Mouse (Mus musculus) kidney, postnatal 10 days (tissue): ENCODE data around the gene Rpl5.
A peak's percentile ranks its signal among the peaks of the same experiment; 100 is the strongest.

ENCODE experiments used
- DNase-seq: peaks from one replicate; pipeline ENCODE4 v3.0.0; 2021; ENCODE audit warnings: mixed read lengths

Rpl5 gene

GRCm38 (mm10) chr5:107900206-107901013 lies at the start of gene Rpl5:
Rpl5 (plus strand) TSS chr5:107900502.
- peak; percentile 97 for DNase-seq

- peak; percentile 73 for DNase-seq
These were observed 46.5 kb upstream of the Rpl5 start for GRCm38 (mm10) chr5:107853807-107854206.

- no peak for DNase-seq
These were observed 45.7 kb upstream of the Rpl5 start for GRCm38 (mm10) chr5:107854556-107854955.

- no peak for DNase-seq
These were observed 44.8 kb upstream of the Rpl5 start for GRCm38 (mm10) chr5:107855546-107855945.

GRCm38 (mm10) chr5:107858963-107859362 lies 41.3 kb upstream of the Rpl5 start:
- no peak for DNase-seq

- DNase-seq = no peak
These were observed 36.3 kb upstream of the Rpl5 start for GRCm38 (mm10) chr5:107863971-107864370.

GRCm38 (mm10) chr5:107866127-107867126 lies 33.9 kb upstream of the Rpl5 start:
- no peak for DNase-seq

- DNase-seq = peak; percentile 78
These were observed 32.1 kb upstream of the Rpl5 start for GRCm38 (mm10) chr5:107867970-107868904.

GRCm38 (mm10) chr5:107868905-107869424 lies 31.3 kb upstream of the Rpl5 start:
- DNase-seq = peak; percentile 96

GRCm38 (mm10) chr5:107869701-107870100 lies 30.6 kb upstream of the Rpl5 start:
- DNase-seq = no peak

GRCm38 (mm10) chr5:107873330-107873729 lies 27.0 kb upstream of the Rpl5 start:
- DNase-seq = no peak

GRCm38 (mm10) chr5:107873886-107874302 lies 26.4 kb upstream of the Rpl5 start:
- DNase-seq = no peak

GRCm38 (mm10) chr5:107874561-107875260 lies 25.6 kb upstream of the Rpl5 start, which contains the start of gene Evi5:
Evi5 (minus strand) TSS chr5:107875107.
- no peak for DNase-seq

GRCm38 (mm10) chr5:107875261-107875611 lies 25.1 kb upstream of the Rpl5 start:
- DNase-seq = no peak

GRCm38 (mm10) chr5:107877053-107877452 lies 23.2 kb upstream of the Rpl5 start:
- DNase-seq = no peak

- peak; percentile 42 for DNase-seq
These were observed 19.6 kb upstream of the Rpl5 start for GRCm38 (mm10) chr5:107880710-107881109.

GRCm38 (mm10) chr5:107889994-107890888 lies 10.1 kb upstream of the Rpl5 start:
- peak; percentile 62 for DNase-seq

- DNase-seq = peak; percentile 56
These were observed 8.8 kb upstream of the Rpl5 start for GRCm38 (mm10) chr5:107891515-107891914.

GRCm38 (mm10) chr5:107894676-107895075 lies 5.6 kb upstream of the Rpl5 start:
- no peak for DNase-seq

GRCm38 (mm10) chr5:107896265-107896664 lies 4.0 kb upstream of the Rpl5 start:
- no peak for DNase-seq
